Mouse (Mus musculus) Patski (cell line): ENCODE results near the gene Pga5. TPM values are rescaled to one million over a fixed set of nuclear protein-coding genes. Genes with fewer than 3 reads are reported as not detected.

ENCODE experiments used
- ATAC-seq: fragments of 100-300 bp; one replicate; pipeline ENCODE4 v1.8.0; 2021
- CTCF ChIA-PET: fragments of 350-600 bp; sonication (Branson Sonifier 250); formaldehyde crosslinking; loops from one replicate; lab custom pipeline; 2022; ENCODE audit warnings: inconsistent platforms; lab: Charles Lee
- POLR2A ChIA-PET: fragments of 350-600 bp; sonication (Branson Sonifier 250); formaldehyde crosslinking; loops from one replicate; lab custom pipeline; 2022; ENCODE audit warnings: antibody characterized with exemption, inconsistent platforms; lab: Charles Lee
- DNase-seq: peaks from one replicate; pipeline ENCODE4 v3.0.0-alpha.2; 2011; ENCODE audit warnings: low read depth, low spot score
- H3K27me3 ChIP-seq: fragments of 371-371 bp; one replicate; pipeline ENCODE4 v1.5.1; 2021
- CTCF ChIP-seq: fragments of 100-300 bp; IDR thresholded peaks from one replicate; pipeline ENCODE4 v1.5.1; 2021
- in situ Hi-C: fragments of 300-500 bp; cut with MboI; formaldehyde crosslinking; loops from 3 replicates; pipeline ENCODE4 v1.11.1; 2018; ENCODE audit warnings: low pct_unique_long_range_greater_than_20kb, mixed read lengths
- polyA plus RNA-seq: library from polyadenylated mRNA; unstranded; gene quantifications from one replicate; pipeline ENCODE4 v1.2.3, GENCODE M21; 2021

Gene Pga5
- polyA plus RNA-seq, 1 experiment from 2014 or later, result 0.06 TPM

- no peaks in the 10 kb centered on the region for H3K27me3 ChIP-seq
- DNase-seq (no peak), ATAC-seq (no peak)
- in situ Hi-C loops, result no loop called here
- POLR2A ChIA-PET, result interaction anchor here (0.6 to 2.3 kb wide), 2 partner anchors 30 to 308 kb away, joined by 4 to 12 read pairs; no protein-coding TSS in a partner anchor
- TF ChIP-seq CTCF, result no peak
- CTCF ChIA-PET, result interaction anchor here (1.2 to 16.3 kb wide), 9 partner anchors 9 to 229 kb away, joined by 3 to 229 read pairs (median 4); partner anchors contain the start of genes Prpf19 and Vps37c
Observed at GRCm38 (mm10) chr19:10678772-10679067, 849 bp upstream of the Pga5 start.

GRCm38 (mm10) chr19:10676656-10677055 lies 1.2 kb downstream of the Pga5 start:
- TF ChIP-seq CTCF, result no peak
- ChIA-PET POLR2A (no interaction called here), CTCF (interaction anchor here (1.1 to 16.3 kb wide), 4 partner anchors 12 to 303 kb away, joined by 3 to 229 read pairs (median 8); no protein-coding TSS in a partner anchor)
- H3K27me3 ChIP-seq, result no peaks in the 10 kb centered on the region
- in situ Hi-C loops, result no loop called here
- no peak for DNase-seq
- no peak for ATAC-seq

- POLR2A ChIA-PET, result interaction anchor here (0.6 kb wide), 1 partner anchor 236 kb away, joined by 3 read pairs; no protein-coding TSS in a partner anchor
- no peak for ATAC-seq
- CTCF ChIA-PET, result interaction anchor here (1.3 to 16.3 kb wide), 3 partner anchors 9 to 36 kb away, joined by 3 to 229 read pairs (median 4); no protein-coding TSS in a partner anchor
- no peak for DNase-seq
- no peaks in the 10 kb centered on the region for H3K27me3 ChIP-seq
- TF ChIP-seq CTCF, result no peak
- in situ Hi-C loops, result no loop called here
Observed at GRCm38 (mm10) chr19:10673275-10673674, 4.6 kb downstream of the Pga5 start.

- ATAC-seq (no peak), DNase-seq (no peak)
- in situ Hi-C loops, result no loop called here
- no peak for TF ChIP-seq CTCF
- ChIA-PET POLR2A (no interaction called here), CTCF (interaction anchor here (1.3 to 1.7 kb wide), 2 partner anchors 10 kb away, joined by 3 to 4 read pairs; no protein-coding TSS in a partner anchor)
- H3K27me3 ChIP-seq, result no peaks in the 10 kb centered on the region
Observed at GRCm38 (mm10) chr19:10671854-10672417, 5.9 kb downstream of the Pga5 start.

GRCm38 (mm10) chr19:10671319-10671718 lies 6.6 kb downstream of the Pga5 start:
- CTCF ChIA-PET, result interaction anchor here (1.7 kb wide), 1 partner anchor 9 kb away, joined by 4 read pairs; no protein-coding TSS in a partner anchor
- POLR2A ChIA-PET, result no interaction called here
- no peak for TF ChIP-seq CTCF
- no peak for ATAC-seq
- DNase-seq, result no peak
- in situ Hi-C loops, result no loop called here
- no peaks in the 10 kb centered on the region for H3K27me3 ChIP-seq

GRCm38 (mm10) chr19:10665499-10665898 lies 12.4 kb downstream of the Pga5 start:
- DNase-seq, result no peak
- TF ChIP-seq CTCF, result peak; percentile 95
- in situ Hi-C loops, result loop anchor here (5.0 kb wide), 1 partner anchor 297 kb away; no protein-coding TSS in a partner anchor
- H3K27me3 ChIP-seq, result no peaks in the 10 kb centered on the region
- CTCF ChIA-PET, result interaction anchor here (0.8 to 2.4 kb wide), 7 partner anchors 8 to 44 kb away, joined by 3 to 13 read pairs (median 4); partner anchors contain the start of gene Pga5
- peak; percentile 52 for ATAC-seq
- POLR2A ChIA-PET, result interaction anchor here (0.6 to 0.7 kb wide), 2 partner anchors 31 to 53 kb away, joined by 4 read pairs; no protein-coding TSS in a partner anchor

GRCm38 (mm10) chr19:10665093-10665492 lies 12.8 kb downstream of the Pga5 start:
- ChIA-PET POLR2A (interaction anchor here (0.6 to 0.7 kb wide), 2 partner anchors 30 to 54 kb away, joined by 4 read pairs; no protein-coding TSS in a partner anchor), CTCF (interaction anchor here (0.8 to 2.4 kb wide), 7 partner anchors 8 to 44 kb away, joined by 3 to 13 read pairs (median 4); partner anchors contain the start of gene Pga5)
- in situ Hi-C loops, result loop anchor here (5.0 kb wide), 1 partner anchor 297 kb away; no protein-coding TSS in a partner anchor
- TF ChIP-seq CTCF, result no peak
- no peak for DNase-seq
- no peaks in the 10 kb centered on the region for H3K27me3 ChIP-seq
- no peak for ATAC-seq

- in situ Hi-C loops, result no loop called here
- POLR2A ChIA-PET, result no interaction called here
- CTCF ChIA-PET, result interaction anchor here (1.1 to 1.2 kb wide), 3 partner anchors 10 to 47 kb away, joined by 3 to 4 read pairs (median 4); no protein-coding TSS in a partner anchor
- TF ChIP-seq CTCF, result no peak
- DNase-seq (no peak), ATAC-seq (no peak)
- H3K27me3 ChIP-seq, result no peaks in the 10 kb centered on the region
Observed at GRCm38 (mm10) chr19:10662665-10663064, 15.2 kb downstream of the Pga5 start.

- DNase-seq (no peak), ATAC-seq (no peak)
- ChIA-PET POLR2A (no interaction called here), CTCF (interaction anchor here (1.1 to 1.2 kb wide), 3 partner anchors 10 to 48 kb away, joined by 3 to 4 read pairs (median 4); no protein-coding TSS in a partner anchor)
- TF ChIP-seq CTCF, result no peak
- in situ Hi-C loops, result no loop called here
- no peaks in the 10 kb centered on the region for H3K27me3 ChIP-seq
Observed at GRCm38 (mm10) chr19:10661919-10662318, 16.0 kb downstream of the Pga5 start.

- no peak for DNase-seq
- in situ Hi-C loops, result no loop called here
- TF ChIP-seq CTCF, result no peak
- ATAC-seq, result no peak
- ChIA-PET POLR2A (no interaction called here), CTCF (interaction anchor here (1.1 to 1.2 kb wide), 3 partner anchors 11 to 49 kb away, joined by 3 to 4 read pairs (median 4); no protein-coding TSS in a partner anchor)
- no peaks in the 10 kb centered on the region for H3K27me3 ChIP-seq
Observed at GRCm38 (mm10) chr19:10661373-10661772, 16.5 kb downstream of the Pga5 start.

GRCm38 (mm10) chr19:10658406-10658805 lies 19.5 kb downstream of the Pga5 start:
- TF ChIP-seq CTCF, result no peak
- in situ Hi-C loops, result no loop called here
- no peaks in the 10 kb centered on the region for H3K27me3 ChIP-seq
- ChIA-PET CTCF (no interaction called here), POLR2A (no interaction called here)
- ATAC-seq (no peak), DNase-seq (no peak)
